Mouse (Mus musculus) G1E (cell line): Measurements from ENCODE around the gene Ppp1r12b. TPM values are rescaled to one million over a fixed set of nuclear protein-coding genes. Genes with fewer than 3 reads are reported as not detected.

Experiments
- ATAC-seq: 2 replicates; pipeline ENCODE4 v1.8.0; 2016; ENCODE audit warnings: mild to moderate bottlenecking; ENCODE audit not compliant: insufficient number of reproducible peaks, poor library complexity, low FRiP score, severe bottlenecking; ENCODE audit errors: extremely low read depth
- DNase-seq: peaks from one replicate; pipeline ENCODE4 v3.0.0; 2012; ENCODE audit warnings: low spot score
- H3K27me3 ChIP-seq: 2 replicates; pipeline ENCODE4 v1.6.1; 2012; ENCODE audit warnings: mild to moderate bottlenecking, low read length, inconsistent platforms; ENCODE audit not compliant: insufficient read depth
- H3K36me3 ChIP-seq: replicated peaks from 2 replicates; pipeline ENCODE3; 2012; ENCODE audit warnings: mild to moderate bottlenecking, inconsistent platforms
- H3K4me1 ChIP-seq: 2 replicates; pipeline ENCODE4 v1.6.1; 2012; ENCODE audit warnings: low read depth, low read length, inconsistent platforms, mixed read lengths; ENCODE audit not compliant: insufficient read depth
- H3K4me3 ChIP-seq: 2 replicates; pipeline ENCODE4 v1.5.1; 2012; ENCODE audit warnings: low read depth, mild to moderate bottlenecking, inconsistent platforms, low read length, moderate library complexity, mixed read lengths
- H3K9me3 ChIP-seq: replicated peaks from 2 replicates; pipeline ENCODE4 v1.6.1; 2012; ENCODE audit warnings: inconsistent platforms
- CTCF ChIP-seq: IDR thresholded peaks from 2 replicates; pipeline ENCODE4 v1.5.1; 2012; ENCODE audit warnings: low read depth, low read length, inconsistent platforms, mixed read lengths
- GATA1 ChIP-seq: IDR thresholded peaks from 2 replicates; pipeline ENCODE4 v1.6.1; 2012; ENCODE audit warnings: borderline replicate concordance, low read length, inconsistent platforms, mixed read lengths
- GATA2 ChIP-seq: IDR thresholded peaks from 2 replicates; pipeline ENCODE4 v1.6.1; 2012; ENCODE audit warnings: low read depth, low read length, inconsistent platforms, borderline replicate concordance
- POLR2AphosphoS5 ChIP-seq: IDR thresholded peaks from 2 replicates; pipeline ENCODE4 v1.6.1; 2012; ENCODE audit warnings: low read depth, low read length, inconsistent platforms; ENCODE audit not compliant: insufficient replicate concordance
- TAL1 ChIP-seq: conservative IDR thresholded peaks from 2 replicates; pipeline ENCODE4 v1.6.1; 2012; ENCODE audit warnings: low read depth, low read length, inconsistent platforms, mixed read lengths
- polyA plus RNA-seq: library from polyadenylated mRNA; stranded (reverse); fragments of >175 nt; gene quantifications from 2 replicates; pipeline ENCODE4 v1.2.3, GENCODE M21; 2012
- total RNA-seq, 2 experiments: library from RNA; stranded (forward) in 1 of 2; stranded (reverse) in 1 of 2; fragments of 200-1000 nt in 1 of 2; fragments of >200 nt in 1 of 2; fragmentation: Nextera tagmentation in 1 of 2; gene quantifications; 2 replicates each; pipeline ENCODE4 v1.2.3; 2014 to 2017

Gene Ppp1r12b
- total and polyA plus RNA-seq, 3 experiments, result 1.7 to 15.7 (median 8.2) TPM

DNA sequence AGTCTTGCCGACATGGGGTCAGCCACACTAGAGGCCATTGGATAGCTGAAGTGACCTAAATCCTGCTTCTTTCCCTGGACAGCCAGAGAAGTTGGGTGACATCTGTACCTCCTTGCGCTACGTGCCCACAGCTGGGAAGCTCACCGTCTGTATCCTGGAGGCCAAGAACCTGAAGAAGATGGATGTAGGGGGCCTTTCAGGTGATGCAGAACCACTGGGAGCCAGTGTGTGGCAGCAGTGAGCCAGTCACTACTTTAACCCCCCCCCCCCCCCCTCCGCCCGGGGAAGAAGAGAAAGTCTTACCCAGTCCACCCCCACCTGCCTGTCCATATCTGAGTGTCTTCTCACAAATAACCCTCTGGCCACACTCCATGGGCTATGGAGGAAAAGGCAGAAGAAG is 210.1 kb downstream of the Ppp1r12b start:
- Histone ChIP-seq H3K4me3 (no peak overlapping the region), H3K27me3 (peaks cover 46% of the 10 kb centered on the region), H3K9me3 (no peaks in the 10 kb centered on the region), H3K36me3 (no peaks in the 10 kb centered on the region), H3K4me1 (peaks cover 36% of the 10 kb centered on the region)
- ATAC-seq, result no peak
- DNase-seq, result peak; percentile 56
- TF ChIP-seq POLR2AphosphoS5, result no peak
- TF ChIP-seq CTCF, result peak; percentile 68; the same call in 1 of the 2 replicates

- Histone ChIP-seq H3K9me3 (no peaks in the 10 kb centered on the region), H3K4me1 (peaks cover 31% of the 10 kb centered on the region), H3K27me3 (peaks cover 42% of the 10 kb centered on the region), H3K4me3 (peak overlapping the region; percentile 57; the same call in 1 of the 2 replicates), H3K36me3 (no peaks in the 10 kb centered on the region)
- DNase-seq (peak; percentile 70), ATAC-seq (peak; percentile 77)
- TF ChIP-seq GATA2, result no peak
- no peak for TF ChIP-seq POLR2AphosphoS5
- TF ChIP-seq GATA1, result no peak
- TF ChIP-seq CTCF, result no peak
- TF ChIP-seq TAL1, result no peak
Observed at GRCm38 (mm10) chr1:134741946-134742661, 213.6 kb downstream of the Ppp1r12b start.

- DNase-seq, result no peak
- Histone ChIP-seq H3K4me3 (peak overlapping the region; percentile 57; the same call in 1 of the 2 replicates), H3K36me3 (no peaks in the 10 kb centered on the region)
Observed at GRCm38 (mm10) chr1:134741433-134741832, 214.3 kb downstream of the Ppp1r12b start.

DNA sequence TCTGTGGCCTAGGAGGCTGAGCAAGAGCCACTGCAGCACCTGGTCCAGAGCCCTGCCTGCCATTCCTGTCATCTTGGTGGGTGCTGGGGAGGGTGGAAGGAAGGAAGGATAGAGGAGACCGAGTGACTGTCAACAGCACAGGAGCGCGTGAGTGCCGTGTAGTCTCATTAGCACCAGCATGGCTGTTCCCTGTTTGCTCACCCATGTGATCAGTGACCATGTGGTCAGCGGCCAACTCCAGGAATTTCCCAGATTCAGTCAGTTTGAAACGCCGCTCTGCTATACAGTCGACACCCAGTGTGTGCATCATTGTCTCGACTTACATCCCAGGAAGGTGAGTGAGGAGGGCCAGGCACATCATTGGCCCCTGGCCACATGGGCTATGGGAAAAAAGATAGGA is 218.3 kb downstream of the Ppp1r12b start:
- DNase-seq (no peak), ATAC-seq (no peak)
- Histone ChIP-seq H3K36me3 (no peaks in the 10 kb centered on the region), H3K4me1 (peaks cover 16% of the 10 kb centered on the region), H3K27me3 (peaks cover 30% of the 10 kb centered on the region), H3K4me3 (no peak overlapping the region), H3K9me3 (peaks cover 5% of the 10 kb centered on the region; the same call in 1 of the 2 replicates)
- TF ChIP-seq CTCF (no peak), GATA1 (no peak), POLR2AphosphoS5 (no peak), GATA2 (no peak), TAL1 (no peak)

More at GRCm38 (mm10) chr1:134741433-134741832, 214.3 kb downstream of the Ppp1r12b start:
- TF ChIP-seq CTCF, result no peak
- no peak for TF ChIP-seq GATA2
- TF ChIP-seq GATA1, result no peak
- TF ChIP-seq POLR2AphosphoS5, result no peak
- TF ChIP-seq TAL1, result no peak
- no peak for ATAC-seq
- Histone ChIP-seq H3K9me3 (no peaks in the 10 kb centered on the region), H3K27me3 (peaks cover 41% of the 10 kb centered on the region), H3K4me1 (peaks cover 31% of the 10 kb centered on the region)

DNA sequence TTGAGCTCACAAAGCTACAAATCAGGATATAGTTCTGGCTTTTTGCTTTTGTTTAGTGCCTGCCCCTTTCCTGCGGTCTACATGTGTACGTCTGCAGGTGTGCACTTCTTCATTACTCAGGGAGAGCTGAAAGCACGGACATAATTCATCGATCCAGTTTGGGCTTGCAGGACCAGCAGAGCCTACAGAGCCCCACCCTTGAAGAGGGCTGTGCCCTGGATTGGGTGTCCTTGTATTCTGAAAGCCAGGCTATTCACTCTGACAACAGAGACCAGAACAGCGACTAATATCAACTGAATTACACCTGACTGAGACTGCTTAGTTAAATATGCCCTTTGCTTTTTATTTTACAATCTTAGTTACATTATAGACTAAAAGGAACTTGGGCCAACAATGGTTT is 222.1 kb downstream of the Ppp1r12b start:
- H3K4me1 ChIP-seq, result no peaks in the 10 kb centered on the region
- peaks cover 28% of the 10 kb centered on the region for H3K27me3 ChIP-seq
- no peak for DNase-seq
- H3K36me3 ChIP-seq, result no peaks in the 10 kb centered on the region
- no peak for TF ChIP-seq GATA2
- no peak for TF ChIP-seq POLR2AphosphoS5
- no peak for TF ChIP-seq TAL1
- no peak for TF ChIP-seq CTCF
- no peak for TF ChIP-seq GATA1
- peaks cover 5% of the 10 kb centered on the region; the same call in 1 of the 2 replicates for H3K9me3 ChIP-seq
- ATAC-seq, result no peak
- no peak overlapping the region for H3K4me3 ChIP-seq

- no peak for ATAC-seq
Observed at GRCm38 (mm10) chr1:134727256-134727655, 228.5 kb downstream of the Ppp1r12b start.

More at GRCm38 (mm10) chr1:134727256-134727655, 228.5 kb downstream of the Ppp1r12b start:
- Histone ChIP-seq H3K36me3 (no peaks in the 10 kb centered on the region), H3K4me1 (no peaks in the 10 kb centered on the region), H3K9me3 (no peaks in the 10 kb centered on the region), H3K4me3 (no peak overlapping the region), H3K27me3 (peaks cover 30% of the 10 kb centered on the region; the same call in 1 of the 2 replicates)
- no peak for DNase-seq
- no peak for TF ChIP-seq CTCF
- TF ChIP-seq GATA2, result no peak
- TF ChIP-seq TAL1, result no peak
- no peak for TF ChIP-seq GATA1
- no peak for TF ChIP-seq POLR2AphosphoS5
